Mouse (Mus musculus): ENCODE data around the gene Tctn3.

Tctn3 gene

GRCm38 (mm10) chr19:40554343-40554742 lies 57.7 kb downstream of the Tctn3 start:
- no peak for DNase-seq (ENCODE audit: low spot score)

- DNase-seq (ENCODE audit: low spot score) = no peak
These were observed 58.2 kb downstream of the Tctn3 start for GRCm38 (mm10) chr19:40553849-40554248.

- no peak for DNase-seq (ENCODE audit: low spot score)
These were observed 58.8 kb downstream of the Tctn3 start for GRCm38 (mm10) chr19:40553014-40553789.

GRCm38 (mm10) chr19:40549516-40550135 lies 62.4 kb downstream of the Tctn3 start:
- no peak for DNase-seq (ENCODE audit: low spot score)

- DNase-seq (ENCODE audit: low spot score) = no peak
These were observed 63.1 kb downstream of the Tctn3 start for GRCm38 (mm10) chr19:40548796-40549515.

GRCm38 (mm10) chr19:40548386-40548785 lies 63.6 kb downstream of the Tctn3 start:
- no peak for DNase-seq (ENCODE audit: low spot score)

Data from left cerebral cortex, adult 11 months (tissue).